Mouse (Mus musculus) kidney, adult 11 months (tissue): ENCODE results near the gene Arhgdig.
A peak's percentile ranks its signal among the peaks of the same experiment; 100 is the strongest.

Experiments used
- DNase-seq: peaks from one replicate; pipeline ENCODE4 v3.0.0; 2022

The Arhgdig gene

DNA sequence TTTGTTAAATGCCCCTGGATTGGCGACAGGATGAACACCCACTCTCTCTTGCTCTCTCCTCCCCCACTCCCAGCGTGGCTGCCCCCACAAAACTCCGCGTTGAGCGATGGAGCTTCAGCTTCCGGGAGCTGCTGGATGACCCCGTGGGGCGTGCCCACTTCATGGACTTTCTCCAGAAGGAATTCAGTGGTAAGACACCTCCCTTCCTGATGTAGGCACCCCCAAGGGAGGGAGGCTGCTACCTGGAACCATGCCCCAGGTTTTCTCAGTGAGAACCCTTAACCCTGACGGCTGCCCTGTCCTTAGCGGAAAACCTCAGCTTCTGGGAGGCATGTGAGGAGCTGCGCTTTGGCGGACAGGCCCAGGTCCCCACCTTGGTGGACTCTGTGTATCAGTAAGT lies at the start of gene Arhgdig:
TSS of gene Arhgdig (minus strand) at position 101 of the 400 bp plus-strand sequence.
- DNase-seq, result no peak

DNA sequence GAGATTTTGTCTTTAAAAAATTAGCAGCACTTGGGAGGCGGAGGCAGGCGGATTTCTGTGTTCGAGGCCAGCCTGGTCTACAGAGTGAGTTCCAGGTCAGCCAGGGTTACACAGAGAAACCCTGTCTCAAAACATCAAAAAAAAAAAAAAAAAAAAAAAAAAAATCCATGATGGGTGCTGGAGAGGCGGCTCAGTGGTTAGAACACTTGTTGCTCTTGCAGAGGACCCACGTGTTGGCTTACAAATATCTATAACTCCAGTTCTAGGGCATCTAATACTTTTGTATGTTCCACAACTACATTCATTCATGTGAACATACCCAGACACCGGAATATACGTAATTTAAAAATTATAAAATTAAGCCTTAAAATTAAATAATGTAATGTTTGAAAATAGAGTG lies 47.7 kb upstream of the Arhgdig start:
- DNase-seq, result no peak

- no peak for DNase-seq
Observed at GRCm38 (mm10) chr17:26253399-26253798, 45.8 kb upstream of the Arhgdig start.

DNA sequence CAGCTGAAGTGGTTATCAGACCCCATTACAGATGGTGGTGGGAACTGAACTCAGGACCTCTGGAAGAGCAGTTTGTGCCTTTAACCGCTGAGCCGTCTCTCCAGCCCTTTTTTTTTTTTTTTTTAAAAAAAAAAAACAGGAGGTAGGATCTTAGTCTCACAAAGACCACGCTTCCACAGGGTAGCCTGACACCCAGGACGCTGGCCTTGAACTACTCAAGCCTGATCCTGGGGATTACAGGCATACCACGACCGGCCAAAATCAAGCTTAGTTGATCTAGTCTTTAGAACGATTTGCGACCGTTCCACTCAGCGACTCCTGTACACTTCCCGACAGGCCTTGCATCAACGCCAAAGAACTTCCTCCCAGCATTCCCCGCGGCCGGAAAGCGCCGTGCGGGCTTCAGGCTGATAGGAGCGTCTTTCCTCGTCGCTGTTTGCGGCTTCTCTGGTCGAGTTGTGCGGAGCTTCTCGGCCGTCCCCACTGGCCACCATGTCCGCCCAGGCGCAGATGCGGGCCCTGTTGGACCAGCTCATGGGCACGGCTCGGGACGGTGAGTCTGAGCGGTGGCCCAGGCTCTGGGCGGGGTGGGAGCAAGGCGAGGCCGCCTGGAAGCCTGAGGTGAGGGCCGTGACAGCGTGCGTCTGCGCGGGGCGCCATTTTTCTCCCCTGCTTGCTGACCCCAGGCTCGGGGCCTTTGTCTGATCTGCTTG lies 45.1 kb upstream of the Arhgdig start, which contains the start of gene Luc7l:
TSS of gene Luc7l (plus strand) at position 358 of the 713 bp plus-strand sequence.
- peak; percentile 95 for DNase-seq

- DNase-seq, result no peak
Observed at GRCm38 (mm10) chr17:26251886-26252538, 44.4 kb upstream of the Arhgdig start.

GRCm38 (mm10) chr17:26244101-26244841 lies 36.7 kb upstream of the Arhgdig start, which contains the start of gene Fam234a:
Gene Fam234a (minus strand): TSS chr17:26244242.
- DNase-seq, result peak; percentile 95

GRCm38 (mm10) chr17:26243471-26244100 lies 36.0 kb upstream of the Arhgdig start:
- DNase-seq, result no peak

DNA sequence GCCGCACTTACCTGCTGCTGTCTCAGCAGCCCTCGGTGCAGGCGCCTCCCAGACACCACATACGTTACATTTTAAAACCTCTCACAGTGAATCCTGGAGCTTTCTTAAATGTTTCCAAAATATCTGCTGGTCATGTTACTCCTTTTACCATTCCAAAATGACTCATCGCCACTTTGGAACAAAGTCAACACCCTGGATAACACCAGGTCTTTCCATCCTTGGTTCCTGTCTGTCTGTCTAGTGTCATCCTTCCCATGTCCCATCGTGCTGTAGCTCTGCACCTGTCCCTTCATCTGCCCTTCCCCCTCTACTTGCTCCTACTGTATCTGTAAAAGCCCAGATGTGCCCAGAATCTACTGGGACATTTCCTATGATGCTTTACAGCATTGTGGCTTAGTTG lies 33.4 kb upstream of the Arhgdig start:
- DNase-seq, result no peak

GRCm38 (mm10) chr17:26240120-26240790 lies 32.7 kb upstream of the Arhgdig start:
- DNase-seq, result no peak

- DNase-seq, result no peak
Observed at GRCm38 (mm10) chr17:26239551-26239950, 32.0 kb upstream of the Arhgdig start.

DNA sequence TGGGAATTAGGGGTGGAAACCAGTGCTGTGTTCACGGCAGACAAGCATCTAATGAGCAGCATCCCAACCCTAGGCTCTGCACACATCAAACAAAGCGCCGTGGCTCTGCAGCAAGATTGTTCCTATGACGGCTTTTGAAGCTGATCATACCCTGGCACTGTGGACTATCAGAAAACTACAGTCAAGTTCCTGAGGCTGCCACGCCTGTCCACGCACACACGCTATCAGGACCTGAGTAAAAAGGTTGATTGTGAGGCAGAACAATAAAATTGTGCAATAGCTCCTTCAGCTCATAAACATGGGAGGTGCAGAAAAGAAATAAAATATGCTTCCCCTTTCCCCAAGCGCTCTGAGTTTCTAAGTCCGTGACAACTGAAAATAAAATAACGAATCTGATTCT lies 30.1 kb upstream of the Arhgdig start:
- no peak for DNase-seq

- DNase-seq, result no peak
Observed at GRCm38 (mm10) chr17:26235077-26235815, 27.7 kb upstream of the Arhgdig start.

GRCm38 (mm10) chr17:26234386-26234785 lies 26.8 kb upstream of the Arhgdig start:
- DNase-seq, result no peak

DNA sequence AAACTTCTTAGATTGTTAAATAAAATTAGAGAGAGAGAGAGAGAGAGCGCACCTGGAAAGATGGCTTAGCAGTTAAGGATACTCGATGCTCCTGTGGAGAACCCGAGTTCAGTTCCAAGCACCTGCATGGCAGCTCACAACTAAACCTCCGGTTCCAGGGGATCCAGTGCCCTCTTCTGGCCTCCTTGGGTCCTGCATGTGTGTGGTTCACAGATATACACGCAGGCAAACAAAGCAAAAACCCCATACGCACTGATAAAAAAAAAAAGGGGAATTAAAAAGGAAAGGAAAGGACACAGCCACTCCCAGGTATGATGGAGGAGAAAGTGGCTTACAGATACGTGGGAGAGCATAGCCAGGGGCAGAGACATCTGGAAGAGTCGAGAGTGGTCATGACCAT lies 25.3 kb upstream of the Arhgdig start:
- DNase-seq, result no peak

DNA sequence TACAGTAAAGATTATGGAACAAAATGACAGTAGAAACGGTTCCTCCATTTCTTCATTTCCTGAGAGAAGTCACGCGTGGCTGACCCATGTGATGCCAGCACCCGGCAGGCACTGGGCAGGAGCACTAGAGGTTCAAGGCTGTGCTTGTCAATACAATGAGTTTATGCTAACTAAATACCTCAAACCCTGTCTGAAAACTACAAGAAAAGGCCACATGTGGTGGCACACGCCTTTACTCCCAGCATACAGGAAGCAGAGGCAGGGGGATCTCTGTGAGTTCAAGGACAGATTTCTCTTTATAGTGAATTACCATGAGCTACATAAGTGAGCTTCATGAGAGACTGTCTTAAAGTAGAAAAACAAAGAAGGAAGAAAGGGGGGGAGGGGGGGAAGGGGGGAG lies 23.6 kb upstream of the Arhgdig start:
- no peak for DNase-seq

- DNase-seq, result no peak
Observed at GRCm38 (mm10) chr17:26229776-26230175, 22.2 kb upstream of the Arhgdig start.

DNA sequence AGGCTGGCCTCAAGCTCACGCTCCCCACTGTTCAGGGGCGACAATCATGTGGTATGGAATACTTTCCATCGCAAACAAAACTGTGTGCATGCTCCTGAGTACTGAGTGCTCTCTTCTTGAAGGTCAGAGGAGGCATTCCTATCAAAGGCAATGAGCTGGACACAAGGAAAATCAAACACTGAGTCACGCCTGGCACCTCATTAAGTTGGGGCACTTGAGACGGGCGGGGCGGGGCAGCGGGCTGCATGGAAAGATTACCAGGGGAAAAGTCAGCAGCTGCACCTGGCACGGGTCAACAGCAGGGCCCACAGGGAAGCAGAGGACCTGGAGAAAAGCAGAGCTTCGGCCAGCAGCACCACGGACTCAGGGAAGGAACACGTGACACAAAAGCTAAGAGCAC lies 17.6 kb upstream of the Arhgdig start:
- DNase-seq, result peak; percentile 80

GRCm38 (mm10) chr17:26221508-26221907 lies 13.9 kb upstream of the Arhgdig start:
- DNase-seq, result peak; percentile 49

GRCm38 (mm10) chr17:26212681-26213080 lies 5.1 kb upstream of the Arhgdig start:
- DNase-seq, result peak; percentile 38

- DNase-seq, result no peak
Observed at GRCm38 (mm10) chr17:26212241-26212640, 4.7 kb upstream of the Arhgdig start.

- no peak for DNase-seq
Observed at GRCm38 (mm10) chr17:26206392-26206791, 1.2 kb downstream of the Arhgdig start.

GRCm38 (mm10) chr17:26204766-26205165 lies 2.8 kb downstream of the Arhgdig start:
- no peak for DNase-seq
